Mouse (Mus musculus): ENCODE results near the gene Btbd7.

DNA sequence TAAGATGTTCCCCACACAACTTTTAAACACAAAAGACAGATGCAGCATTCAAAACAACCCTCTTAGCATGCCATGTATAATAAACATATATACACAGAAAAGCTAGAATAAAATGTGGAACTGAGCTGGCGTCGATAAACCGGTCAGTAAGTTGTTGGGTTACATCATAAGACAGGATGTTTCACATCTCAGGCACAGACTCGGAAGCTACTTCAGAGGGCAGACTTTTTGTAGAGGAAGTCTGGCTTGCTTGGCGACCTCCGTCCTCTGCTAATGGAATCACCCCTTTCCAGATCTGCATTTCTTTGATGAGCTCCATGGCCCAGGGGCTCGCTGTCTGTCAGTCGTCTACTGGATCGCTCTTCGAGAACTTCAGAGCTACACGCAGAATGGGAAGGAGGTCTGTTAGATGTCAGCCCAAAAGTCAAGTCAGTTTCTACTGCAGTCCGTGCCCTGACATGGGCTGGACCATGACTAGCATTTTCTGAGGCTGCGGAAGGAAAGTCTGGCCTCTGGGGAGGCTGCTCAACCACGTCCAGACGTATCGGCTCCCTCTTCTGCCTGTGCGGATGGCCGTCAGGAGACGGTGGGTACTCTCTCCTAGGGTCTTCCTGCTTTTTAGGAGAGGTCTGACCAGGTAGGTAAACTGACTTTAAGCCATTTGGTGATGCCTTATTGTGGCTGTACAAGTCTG lies 93.2 kb downstream of the Btbd7 start:
- TF ChIP-seq GATA1 (IDR thresholded peaks at IDR 0.05; ENCODE audit: borderline replicate concordance, low read length) = no peak
- TF ChIP-seq FLI1 (IDR thresholded peaks at IDR 0.05; ENCODE audit: low read length) = no peak
